Mouse (Mus musculus): ENCODE measurements at regions not wholly inside any gene's neighbourhood (a gene's known extent, or its start where the extent isn't known, plus 50 kb on each side); places are given as distances from the start of the nearest gene placed in this dataset.

- no peak for TF ChIP-seq POLR2A (IDR thresholded peaks at IDR 0.05; ENCODE audit: insufficient read length, low read depth)
- no peak for TF ChIP-seq CEBPB (IDR thresholded peaks at IDR 0.05; ENCODE audit: insufficient read depth, poor library complexity, severe bottlenecking)
- TF ChIP-seq POLR2AphosphoS2 (IDR thresholded peaks at IDR 0.05; ENCODE audit: insufficient read length, low read depth): no peak
Observed at GRCm38 (mm10) chr5:119434572-119434971, 235.9 kb upstream of the Tbx3 start.
